Mouse (Mus musculus) naive thymus-derived CD4-positive, alpha-beta T cell, adult 2 months (primary cell): ENCODE data around the gene Mok.
"Not testable (repeated sequence)": the region's sequence is repeated elsewhere in the genome, so short reads cannot be mapped to it uniquely, and the experiment has no call there.

Experiments used
- DNase-seq: peaks from one replicate; pipeline ENCODE4 v3.0.0-alpha.2; 2011; ENCODE audit warnings: low read depth

The Mok gene

DNA sequence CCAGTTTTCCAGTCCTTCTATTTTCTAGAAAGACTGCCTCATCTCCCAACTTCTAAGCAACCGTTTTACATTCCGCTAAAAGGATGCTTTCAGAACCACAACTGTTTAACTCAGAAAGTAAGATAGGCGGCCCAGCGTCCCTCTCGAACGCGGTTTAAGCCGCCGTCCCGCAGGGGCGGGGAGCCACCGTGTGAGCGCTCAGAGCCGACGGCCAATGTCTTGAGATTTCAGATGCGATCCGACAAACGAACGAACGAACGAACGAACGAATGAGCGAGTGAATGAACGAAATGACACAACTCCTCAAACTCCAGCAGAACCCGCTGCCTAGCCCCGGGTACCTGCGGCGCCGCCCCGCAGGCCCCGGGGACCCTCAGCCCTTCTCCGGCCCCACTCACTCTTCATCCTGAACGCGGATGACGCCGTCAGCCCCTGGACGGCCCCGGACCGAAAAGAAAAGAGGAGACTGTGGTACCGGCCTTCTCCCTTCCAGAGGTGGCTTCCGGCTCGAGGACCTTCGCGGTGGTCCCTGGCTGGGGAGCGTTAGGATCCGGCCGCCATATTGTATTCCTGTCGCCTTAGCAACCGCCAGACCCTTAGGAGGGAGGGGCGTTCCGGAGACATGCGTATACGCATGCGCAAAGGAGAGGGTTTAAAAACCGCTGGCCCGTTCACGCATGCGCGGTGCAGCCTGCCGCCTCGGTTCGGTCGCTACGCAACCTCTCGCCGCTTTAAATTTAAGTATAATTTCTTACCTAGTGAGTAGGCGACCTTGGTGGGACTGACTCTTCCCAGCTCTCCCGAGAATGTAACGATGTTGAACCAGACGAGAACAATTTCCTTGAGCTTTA, at the start of gene Mok:
Gene Mok, minus strand, starts transcription at position 592 of the 851 bp plus-strand sequence.
- peak; percentile 98 for DNase-seq

DNA sequence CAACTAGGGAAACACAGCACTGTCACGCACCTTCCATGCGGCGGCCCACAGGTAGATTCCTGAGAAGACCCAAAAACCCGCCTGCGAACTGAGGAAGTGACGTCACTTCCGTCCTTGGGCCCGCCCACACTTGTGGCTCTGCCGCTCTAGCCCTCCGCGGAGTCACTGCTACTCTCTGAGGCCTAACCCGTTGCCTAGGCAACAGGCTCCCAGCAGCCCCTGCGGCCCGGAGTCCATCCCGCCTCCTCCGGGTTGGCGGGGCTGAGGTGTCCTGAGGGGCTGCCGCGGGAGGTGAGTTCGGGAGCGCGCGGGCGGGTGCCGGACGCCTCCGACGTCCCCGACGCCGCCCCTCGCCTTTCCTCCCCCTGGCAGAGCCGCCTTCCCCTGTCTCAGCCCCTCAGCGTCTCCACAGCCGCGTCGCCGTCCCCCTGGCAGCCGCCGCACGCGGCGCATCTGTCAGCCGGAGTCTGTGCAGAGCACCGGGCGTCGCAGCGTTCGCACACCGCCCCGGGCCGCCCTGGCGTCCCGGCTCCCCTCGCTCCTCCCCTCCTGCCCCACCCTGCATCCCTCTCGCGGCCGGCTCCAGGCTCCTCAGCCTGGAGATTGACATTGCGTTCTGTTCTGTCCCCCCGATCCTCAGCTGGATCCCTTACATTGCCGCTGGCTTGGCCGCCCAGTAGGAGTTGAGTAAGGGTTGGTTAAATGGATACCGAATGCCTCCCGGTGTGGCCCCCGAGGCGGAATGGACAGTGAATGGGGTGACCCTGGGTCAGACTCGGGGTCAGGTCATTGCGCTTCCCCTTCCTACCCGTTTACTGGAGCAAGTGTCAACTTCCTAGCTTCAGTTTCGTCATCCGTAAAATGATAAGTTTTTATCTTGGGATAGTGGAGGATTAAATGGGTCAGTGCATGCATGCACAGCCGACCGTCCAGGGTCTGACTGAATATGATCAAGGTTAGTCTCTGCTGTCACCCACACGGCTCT, 48.6 kb upstream of the Mok start, which contains the start of the genes Cinp and Tecpr2:
Gene Cinp, minus strand, starts transcription at position 110 of the 985 bp plus-strand sequence.
Gene Tecpr2, plus strand, starts transcription at position 229 of the 985 bp plus-strand sequence.
- DNase-seq = peak; percentile 97

DNA sequence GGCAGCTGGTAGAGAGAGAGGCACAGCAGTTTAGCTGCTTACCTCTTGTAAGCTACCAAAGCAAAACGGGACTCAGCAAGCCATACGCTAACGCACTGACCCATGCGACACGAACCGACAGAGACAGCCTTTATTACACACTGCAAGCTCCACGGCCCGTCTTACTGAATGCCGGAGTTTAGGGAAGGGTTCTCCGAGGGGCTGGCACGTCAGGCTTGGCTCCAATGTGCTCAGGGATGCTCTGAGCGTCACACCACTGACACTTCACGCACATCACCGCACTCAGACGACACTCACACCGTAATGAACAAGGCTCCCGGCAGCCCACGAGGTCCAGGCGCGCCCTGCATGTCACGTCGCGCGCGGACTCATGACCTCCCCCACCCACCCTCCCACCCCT, 47.9 kb upstream of the Mok start:
- DNase-seq = peak; percentile 67

DNA sequence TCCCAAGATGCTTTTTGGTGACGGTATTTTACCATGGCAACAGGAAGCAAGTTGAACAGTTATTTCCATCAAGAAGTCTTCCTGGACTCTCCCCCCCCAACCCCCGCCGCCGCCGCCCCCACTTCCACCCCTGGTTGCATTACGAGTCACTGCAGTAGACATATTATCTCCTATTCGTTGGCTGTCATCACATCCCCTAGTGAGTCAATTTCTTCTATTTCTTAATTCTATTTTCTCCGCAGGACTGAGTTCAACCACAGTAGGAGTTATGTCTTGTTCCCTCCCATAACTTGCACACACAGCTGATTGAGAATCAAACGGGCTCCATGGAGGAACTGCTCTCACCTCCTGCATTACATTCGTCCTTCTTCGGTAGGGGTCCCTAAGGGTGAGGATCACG, 47.4 kb upstream of the Mok start:
- DNase-seq = no peak

DNA sequence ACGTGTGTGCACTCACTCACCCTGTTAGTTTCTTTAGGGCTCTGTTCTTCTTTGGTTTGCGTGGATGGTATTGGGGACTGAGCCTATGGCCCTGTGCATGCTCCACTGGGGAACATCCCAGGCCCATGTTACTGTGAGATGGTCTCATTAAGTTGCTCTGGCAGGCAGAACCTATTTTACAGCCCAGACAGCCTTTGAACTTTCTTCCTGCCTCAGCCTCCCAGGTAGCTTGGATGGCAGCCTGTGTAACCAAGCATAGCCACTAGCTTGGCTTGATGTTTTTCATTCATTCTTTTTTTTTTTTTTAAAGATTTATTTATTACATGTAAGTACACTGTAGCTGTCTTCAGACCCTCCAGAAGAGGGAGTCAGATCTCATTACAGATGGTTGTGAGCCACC, 44.5 kb upstream of the Mok start:
- DNase-seq = no peak

DNA sequence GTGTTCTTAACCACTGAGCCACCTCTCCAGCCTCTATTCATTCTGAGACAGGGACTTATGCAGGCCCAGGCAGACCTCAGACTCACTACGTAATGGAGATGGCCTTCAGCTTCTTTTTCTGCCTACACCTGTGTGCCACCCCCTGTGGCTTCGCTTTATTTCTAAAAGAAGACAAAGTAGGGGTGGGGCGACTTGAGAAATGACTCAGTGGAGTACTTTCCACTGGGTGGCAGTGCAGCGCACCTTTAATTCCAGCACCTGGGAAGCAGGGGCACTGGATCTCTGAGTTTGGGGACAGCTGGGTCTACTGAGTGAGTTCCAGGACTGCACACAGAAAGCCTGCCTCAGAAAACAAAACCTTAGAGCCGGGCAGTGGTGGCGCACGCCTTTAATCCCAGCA, 41.6 kb upstream of the Mok start:
- DNase-seq = no peak

DNA sequence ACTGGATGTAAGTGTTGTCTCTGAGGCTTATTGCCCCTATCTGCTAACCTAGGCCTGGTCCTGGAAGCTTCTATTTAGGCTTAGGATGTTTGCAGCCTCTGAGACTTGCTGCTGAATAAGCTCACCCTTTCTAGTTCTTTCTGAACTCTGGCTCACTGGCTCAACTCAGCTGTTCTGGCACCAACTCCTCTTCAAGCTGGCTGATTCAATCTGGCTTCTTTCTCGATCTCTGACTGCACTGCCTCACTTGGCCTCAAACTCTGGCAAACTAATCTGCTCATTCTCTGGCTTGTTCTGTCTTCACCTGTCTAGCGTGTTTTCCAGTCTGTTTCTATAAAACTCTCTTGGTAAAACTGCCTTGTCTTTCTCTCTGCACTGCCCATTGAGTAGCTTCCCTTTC, 34.6 kb upstream of the Mok start:
- no peak for DNase-seq

DNA sequence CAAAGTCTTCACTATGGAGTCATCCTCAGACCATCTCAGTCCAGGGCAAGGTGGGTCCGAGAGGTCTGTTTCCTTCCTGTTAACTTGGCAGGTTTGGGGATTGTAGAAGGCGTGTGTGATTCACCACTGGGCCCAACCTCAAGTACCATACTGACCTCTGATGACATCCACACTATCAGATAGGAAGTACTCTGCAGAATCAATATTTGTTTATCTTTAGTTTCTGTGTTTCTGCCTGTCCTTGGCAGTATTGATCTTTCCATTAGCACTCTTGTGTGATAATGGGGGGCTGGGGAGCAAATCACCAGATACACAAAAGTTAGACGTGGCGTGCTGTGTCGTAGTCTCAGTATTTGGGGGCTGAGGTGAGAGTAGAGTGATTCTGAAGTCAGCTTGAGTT, 30.5 kb upstream of the Mok start:
- no peak for DNase-seq

DNA sequence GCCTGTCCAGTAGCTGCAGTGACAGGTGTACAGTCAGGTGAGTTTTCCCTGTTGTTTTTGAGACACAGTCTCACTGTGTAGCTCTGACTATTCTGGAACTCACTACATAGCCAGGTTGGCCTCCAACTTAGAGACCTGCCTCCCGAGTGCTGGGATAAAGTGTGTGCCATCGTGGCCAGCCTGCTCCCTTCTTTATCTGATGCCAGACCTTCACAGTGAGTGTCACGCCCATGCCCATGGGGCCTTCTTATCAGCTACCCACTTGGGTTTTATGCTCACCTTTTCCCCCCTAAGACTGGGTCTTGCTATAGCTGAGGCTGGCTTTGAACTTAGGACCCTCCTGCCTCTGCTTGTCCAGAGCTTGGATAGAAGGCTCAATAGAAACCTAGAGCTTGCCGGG, 29.4 kb upstream of the Mok start:
- no peak for DNase-seq

DNA sequence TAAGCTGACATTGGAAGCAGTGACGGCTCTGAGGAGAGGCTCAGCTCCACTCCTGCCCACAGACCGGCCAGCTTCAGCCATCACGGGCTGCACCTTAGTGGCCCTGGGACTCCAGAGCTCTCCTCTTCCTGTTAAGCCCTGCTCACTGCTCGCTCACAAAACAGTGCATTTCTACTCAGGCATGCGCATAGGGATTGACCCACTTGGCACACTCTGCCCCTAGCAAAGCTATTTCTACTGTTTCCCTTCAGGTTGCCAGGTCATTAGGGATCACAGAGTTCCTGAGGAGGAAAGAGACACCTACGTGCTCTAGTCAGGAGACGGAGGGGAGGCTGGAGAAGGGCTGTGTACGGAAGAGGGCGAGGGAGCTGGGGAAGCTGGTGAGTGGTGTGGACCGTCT, 25.2 kb upstream of the Mok start:
- no peak for DNase-seq

DNA sequence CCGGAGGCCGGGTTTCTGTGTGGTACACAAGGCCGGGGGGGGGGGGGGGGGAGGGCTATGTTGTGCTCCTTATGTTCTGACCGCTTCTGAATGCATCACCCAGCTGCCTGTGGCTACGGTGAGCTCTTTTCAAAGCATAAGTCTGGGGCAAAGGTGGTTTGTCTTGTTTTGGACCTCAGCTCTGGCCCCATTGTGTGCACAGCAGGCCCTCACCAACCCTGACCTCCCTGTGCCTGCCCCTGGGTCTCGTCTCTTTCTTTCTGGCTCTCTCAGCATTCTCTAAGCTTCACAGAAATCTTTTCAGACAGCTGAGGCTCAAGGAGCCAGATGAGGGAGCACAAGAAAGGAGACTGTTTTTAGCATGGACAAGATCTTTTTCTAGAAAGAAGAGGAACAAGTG, 24.8 kb upstream of the Mok start:
- DNase-seq = no peak

DNA sequence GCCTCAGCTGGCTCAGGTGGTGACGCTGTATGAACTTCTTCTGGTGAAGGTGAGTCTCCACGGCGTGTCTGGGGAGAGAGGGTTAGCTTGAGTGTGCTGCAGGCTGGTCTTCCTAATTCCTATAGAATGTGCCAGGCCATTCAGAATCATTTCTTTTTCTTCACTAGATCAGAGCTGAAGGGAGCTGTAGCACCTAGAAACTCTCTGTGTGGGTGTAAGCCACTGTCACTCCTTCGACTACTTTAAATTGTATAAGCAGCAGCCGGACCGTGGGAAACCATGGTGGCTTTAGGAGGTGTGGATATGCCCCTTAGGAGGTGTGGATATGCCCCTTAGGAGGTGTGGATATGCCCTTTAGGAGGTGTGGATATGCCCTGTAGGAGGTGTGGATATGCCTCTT, 23.3 kb upstream of the Mok start:
- no peak for DNase-seq

DNA sequence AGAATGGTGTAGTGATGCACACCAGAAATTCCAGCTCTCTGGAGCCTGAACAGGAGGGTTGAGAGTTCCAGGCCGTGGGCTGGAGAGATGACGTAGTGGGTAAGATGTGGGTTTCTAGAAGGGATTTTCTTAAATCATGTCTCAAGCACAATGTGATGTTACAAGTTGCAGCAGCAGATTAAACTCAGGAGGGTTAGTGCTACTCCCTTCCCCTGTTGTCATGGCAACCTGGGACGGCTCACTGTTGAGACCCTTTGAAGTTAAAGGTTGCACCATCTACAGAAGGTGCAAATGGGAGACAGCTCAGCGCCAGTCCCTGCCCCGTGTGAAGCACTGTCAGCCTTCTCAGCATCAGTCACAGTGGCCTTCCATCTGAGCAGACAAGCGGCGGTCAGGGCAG, 20.5 kb upstream of the Mok start:
- peak; percentile 62 for DNase-seq

DNA sequence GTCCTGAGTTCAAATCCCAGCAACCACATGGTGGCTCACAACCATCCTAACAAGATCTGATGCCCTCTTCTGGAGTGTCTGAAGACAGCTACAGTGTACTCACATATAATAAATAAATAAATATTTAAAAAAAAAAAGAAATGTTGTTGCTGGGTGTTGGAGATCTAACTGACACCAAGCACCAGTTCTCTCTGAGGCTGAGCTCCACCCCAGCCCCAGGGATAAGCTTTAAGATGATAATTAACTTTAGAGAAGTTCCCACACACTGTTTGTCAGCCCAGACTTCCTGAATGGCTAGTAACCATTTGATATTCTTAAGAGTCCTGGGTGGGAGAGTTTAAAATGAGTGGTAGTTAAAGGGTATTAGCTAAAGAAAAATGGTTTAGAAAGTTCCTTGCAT, 19.6 kb upstream of the Mok start:
- DNase-seq = no peak

DNA sequence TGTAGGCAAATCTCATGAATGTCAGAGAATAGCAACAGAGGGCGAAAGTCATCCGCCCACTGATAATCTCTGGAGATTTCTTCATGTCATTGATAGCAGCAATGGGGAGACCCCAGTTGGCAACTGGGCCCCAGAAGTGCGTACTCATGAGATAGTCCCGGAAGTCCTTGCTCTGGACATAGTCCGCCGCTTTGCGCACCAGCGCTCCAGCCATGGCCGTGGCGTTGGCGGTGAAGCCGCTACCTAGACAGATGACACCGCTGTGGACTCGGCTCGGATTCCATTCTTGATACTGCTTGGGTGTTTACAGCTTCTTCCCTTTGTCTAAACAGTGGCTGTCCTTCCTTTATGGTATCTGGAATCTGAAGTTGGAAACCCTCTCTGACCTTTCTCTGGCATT, 17.9 kb upstream of the Mok start:
- DNase-seq = not testable (repeated sequence)

DNA sequence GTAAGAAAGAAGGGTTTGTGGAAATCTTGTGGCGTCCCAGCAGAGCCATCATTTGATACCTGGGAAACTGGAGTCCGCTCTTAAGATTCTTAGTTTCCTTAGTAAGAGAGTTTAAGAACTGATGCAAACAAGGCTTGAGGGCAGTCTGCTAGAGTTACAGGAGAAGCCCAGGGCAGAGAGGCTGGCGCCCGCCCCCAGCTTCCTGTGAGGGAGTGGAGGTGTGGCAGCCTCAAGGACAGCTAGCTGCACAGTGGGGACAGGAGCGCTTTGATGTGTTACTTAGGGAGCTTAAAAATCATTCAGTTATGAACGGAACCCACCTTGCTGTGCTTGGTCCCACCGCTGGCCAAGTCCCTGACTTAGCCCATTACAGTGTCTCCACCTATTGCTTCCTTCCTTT, 16.5 kb upstream of the Mok start:
- DNase-seq = peak; percentile 53

DNA sequence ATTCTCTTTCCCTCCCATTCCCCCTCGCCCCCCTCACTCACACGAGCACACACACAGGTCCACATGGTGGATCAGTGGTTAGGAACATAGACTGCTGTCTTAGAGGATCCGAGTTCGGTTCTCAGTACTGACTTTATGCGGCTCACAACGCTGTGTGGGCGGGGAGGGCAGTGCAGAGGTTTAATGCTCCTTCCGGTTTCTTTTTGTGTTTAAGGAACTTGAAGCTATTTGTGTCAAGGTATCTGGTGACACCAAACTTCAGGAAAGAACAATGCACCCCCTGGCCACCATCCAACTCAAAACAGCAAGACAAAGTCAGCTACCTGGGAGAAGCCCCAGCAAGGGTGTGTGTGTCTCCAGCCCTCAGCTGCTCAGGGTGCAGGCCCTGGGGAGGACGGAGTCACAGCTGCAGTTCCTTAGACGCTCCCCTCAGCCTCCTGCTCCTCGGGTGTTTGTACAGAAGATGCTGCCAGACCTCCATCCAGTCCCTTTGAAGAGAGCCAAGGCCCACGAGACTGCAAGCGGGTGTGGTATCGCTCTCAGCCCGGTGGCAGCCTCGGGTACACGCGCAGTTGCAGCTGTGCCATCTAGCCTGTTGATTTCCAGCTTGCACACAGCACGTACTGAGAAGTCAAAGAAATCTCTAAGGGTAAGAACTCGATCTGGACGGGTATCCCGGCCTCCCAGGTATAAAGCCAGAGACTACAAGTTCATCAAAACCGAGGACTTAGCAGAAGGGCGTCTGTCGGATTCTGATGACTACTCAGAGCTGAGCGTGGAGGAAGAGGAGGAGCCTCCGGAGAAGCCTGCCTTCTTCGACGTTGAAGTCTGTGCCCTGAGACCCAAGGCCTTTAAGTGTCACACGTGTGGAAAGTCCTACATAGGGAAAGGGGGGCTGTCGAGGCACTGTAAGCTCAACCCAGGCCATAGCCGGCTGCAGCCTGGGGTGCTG, 14.3 kb upstream of the Mok start:
- DNase-seq = peak; percentile 28

DNA sequence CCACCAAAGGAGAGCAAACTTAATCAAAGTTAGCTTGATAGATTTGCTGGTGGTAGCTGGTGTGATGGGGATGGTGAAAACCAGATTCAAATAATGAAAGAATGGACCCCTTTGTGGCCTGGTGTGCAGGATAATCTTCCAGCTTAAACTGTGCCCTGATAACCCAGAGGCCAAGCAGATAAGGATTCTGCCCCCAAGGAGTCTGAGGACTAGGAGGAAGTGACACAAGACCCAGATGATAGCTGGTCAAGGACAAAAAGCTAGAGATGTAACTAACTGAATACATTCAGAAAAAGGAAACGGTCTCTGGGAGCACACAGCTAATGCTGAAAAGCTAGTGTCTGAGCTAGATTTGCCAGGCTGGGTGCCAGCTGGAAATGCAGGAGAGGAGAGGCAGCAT, 11.2 kb upstream of the Mok start:
- DNase-seq = no peak

DNA sequence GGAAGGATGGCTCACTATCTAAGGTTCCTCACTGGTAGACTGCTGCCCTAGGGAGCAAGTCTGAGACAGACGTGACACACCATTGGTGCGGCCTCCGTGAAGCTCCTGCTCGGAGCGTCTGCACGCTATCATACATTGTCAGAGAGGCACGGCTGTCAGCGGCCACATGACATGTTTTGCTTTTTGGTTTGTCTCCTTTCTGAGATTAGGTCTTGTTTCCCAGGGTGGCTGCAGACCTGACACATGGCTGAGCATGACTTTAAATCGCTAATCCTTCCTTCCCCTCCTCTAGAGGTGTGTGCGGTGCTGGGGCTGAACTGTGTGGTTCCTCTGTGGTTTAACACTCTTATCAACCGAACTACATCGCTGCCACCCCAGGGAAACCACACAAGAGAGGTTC, 10.7 kb upstream of the Mok start:
- peak; percentile 51 for DNase-seq

DNA sequence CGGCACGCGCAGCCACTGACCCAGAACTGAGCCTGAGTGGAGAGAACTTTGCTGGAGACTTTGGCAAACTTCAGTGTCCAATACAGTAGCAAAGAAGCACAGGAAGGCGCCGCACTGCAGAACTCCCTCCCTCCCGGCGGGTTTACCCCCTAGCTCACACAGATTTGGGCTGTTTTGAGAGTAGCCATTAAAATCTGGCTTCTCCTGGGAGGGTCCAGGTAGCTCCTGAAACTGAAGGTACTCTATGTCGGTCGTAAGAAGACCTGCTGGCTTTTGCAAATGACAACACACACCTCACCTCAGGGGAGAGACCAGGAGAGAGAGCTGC, 10.2 kb upstream of the Mok start:
- DNase-seq = peak; percentile 48

DNA sequence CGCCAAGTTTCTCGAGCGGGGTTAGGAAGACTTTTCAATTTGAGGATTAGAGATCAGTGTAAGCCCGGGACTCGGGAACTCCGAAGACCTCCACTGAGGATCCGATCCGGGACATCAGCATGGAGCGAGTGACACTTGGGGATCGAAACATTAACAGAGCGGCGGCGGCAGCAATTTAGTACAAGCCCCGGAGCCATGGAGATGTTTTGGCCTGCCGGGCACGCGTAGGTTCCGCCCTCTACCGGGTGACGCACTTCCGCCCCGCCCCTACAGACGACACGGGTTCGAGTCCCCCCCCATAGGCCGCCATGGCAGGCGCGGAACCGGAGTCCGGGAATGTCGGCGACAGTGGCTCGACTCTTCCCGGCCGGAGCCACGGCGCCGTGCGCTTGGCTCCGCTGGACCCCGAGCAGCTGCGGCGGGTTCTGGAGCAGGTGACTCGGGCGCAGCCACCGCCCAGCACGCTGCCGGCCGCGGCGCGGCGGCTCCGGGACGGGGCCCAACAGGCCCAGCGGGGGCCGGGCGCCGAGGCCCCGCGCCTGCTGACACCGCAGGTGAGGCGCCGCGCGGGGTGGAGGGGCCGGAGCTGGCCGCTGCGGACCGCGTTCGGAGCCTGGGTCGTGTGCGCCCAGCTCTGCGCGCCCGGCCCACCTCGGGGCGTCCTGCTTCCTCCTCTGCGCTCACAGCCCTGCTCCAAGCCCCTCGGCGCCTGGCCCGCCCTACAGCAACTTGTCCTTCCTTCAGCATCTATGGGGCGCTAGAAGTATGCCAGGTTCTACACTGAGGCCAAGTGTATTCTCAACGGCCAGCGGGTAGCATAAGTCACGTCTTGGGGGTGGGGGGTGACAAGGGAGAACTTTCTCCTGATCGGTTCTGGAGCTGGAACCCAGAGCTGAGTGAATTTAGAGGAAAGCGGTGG, 9.5 kb upstream of the Mok start, which contains the start of gene Zfp839:
Gene Zfp839, plus strand, starts transcription at position 244 of the 919 bp plus-strand sequence.
- DNase-seq = peak; percentile 64
